Mouse (Mus musculus): ENCODE measurements at regions not wholly inside any gene's neighbourhood (a gene's known extent, or its start where the extent isn't known, plus 50 kb on each side); places are given as distances from the start of the nearest gene placed in this dataset.

DNA sequence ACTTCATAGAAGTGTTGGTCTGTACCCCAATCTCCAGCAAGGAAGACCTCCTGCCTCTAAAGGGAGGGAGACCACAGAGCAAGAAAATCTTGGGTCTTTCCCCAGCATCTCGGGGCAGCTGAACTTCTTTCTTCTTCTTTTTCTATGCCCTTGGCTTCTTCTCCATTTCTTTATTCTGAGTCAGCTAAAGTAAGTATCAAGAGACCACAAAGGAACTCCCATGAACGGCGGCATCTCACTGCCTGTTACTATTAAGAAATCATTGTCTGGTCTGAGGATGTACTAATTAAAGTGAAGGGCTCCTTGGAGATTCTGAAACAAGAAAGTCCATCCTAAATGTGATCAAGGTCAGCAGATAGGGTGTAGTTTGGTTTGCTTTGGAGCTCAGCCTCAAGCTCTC, 64.1 kb upstream of the Tbl1x start:
- no peak overlapping the region for H3K27ac ChIP-seq (replicated peaks; ENCODE audit: insufficient read depth, low read depth, low read length)
- H3K27me3 ChIP-seq (ENCODE audit: control insufficient read depth, insufficient read depth, low read length), result no peaks in the 10 kb centered on the region
- no peak overlapping the region for H3K9ac ChIP-seq (ENCODE audit: low read depth, low read length)
- no peaks in the 10 kb centered on the region for H3K79me2 ChIP-seq (ENCODE audit: control insufficient read depth, insufficient read depth, low read length)
- no peaks in the 10 kb centered on the region; the same call in 1 of the 2 replicates for H3K4me1 ChIP-seq (ENCODE audit: control insufficient read depth, insufficient read depth, low read length)
- TF ChIP-seq CTCF (IDR thresholded peaks at IDR 0.05; ENCODE audit: low read depth, low read length) (no peak), POLR2A (IDR thresholded peaks at IDR 0.05; ENCODE audit: extremely low read depth, insufficient read depth, low read length) (no peak)
- H3K36me3 ChIP-seq (ENCODE audit: control insufficient read depth, insufficient read depth, low read length), result no peaks in the 10 kb centered on the region
- DNase-seq (ENCODE audit: extremely low read depth, low read depth, low spot score), result no peak
- H3K4me3 ChIP-seq (ENCODE audit: insufficient read depth, low read depth, low read length), result no peak overlapping the region
- WGBS, result 79% methylated on average over 3 of the region's 3 CpGs

DNA sequence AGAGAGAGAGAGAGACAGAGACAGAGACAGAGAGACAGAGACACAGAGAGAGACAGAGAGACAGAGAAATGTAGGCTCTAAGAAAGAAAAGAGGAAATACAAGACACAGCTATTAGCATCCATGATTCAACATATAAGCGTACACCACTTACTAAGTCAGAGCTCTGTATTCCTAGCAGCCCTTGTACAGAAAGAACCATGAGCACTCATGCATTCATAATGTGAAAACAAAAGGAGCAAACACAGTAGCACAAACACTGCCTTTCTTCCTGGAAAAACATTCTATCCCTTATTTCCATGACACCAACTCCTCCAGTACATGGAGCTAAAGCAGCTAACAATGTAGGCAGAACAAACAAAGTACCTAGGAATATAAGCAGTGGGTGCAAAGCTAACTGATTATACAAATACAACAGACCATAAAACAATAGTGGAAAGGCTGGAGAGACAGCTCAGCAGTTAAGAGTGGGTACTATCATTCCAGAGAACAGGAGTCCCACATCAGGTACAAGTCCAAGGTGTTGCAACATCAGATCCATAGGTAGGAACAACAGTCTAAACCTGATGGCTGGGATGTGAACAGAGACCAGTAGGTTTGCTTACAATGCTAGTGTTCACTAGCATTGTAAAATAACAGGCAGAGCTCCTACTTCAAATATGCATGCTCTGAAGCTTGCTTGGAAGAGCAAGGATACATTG, 58.7 kb upstream of the Tbl1x start:
- no peak overlapping the region for H3K9ac ChIP-seq (ENCODE audit: low read depth, low read length)
- TF ChIP-seq POLR2A (IDR thresholded peaks at IDR 0.05; ENCODE audit: extremely low read depth, insufficient read depth, low read length) (no peak), CTCF (IDR thresholded peaks at IDR 0.05; ENCODE audit: low read depth, low read length) (no peak)

More for the DNA sequence above, 58.7 kb upstream of the Tbl1x start:
- Histone ChIP-seq H3K27me3 (ENCODE audit: control insufficient read depth, insufficient read depth, low read length) (no peaks in the 10 kb centered on the region), H3K27ac (replicated peaks; ENCODE audit: insufficient read depth, low read depth, low read length) (no peak overlapping the region), H3K36me3 (ENCODE audit: control insufficient read depth, insufficient read depth, low read length) (no peaks in the 10 kb centered on the region), H3K4me3 (ENCODE audit: insufficient read depth, low read depth, low read length) (no peak overlapping the region), H3K4me1 (ENCODE audit: control insufficient read depth, insufficient read depth, low read length) (no peaks in the 10 kb centered on the region; the same call in 1 of the 2 replicates), H3K79me2 (ENCODE audit: control insufficient read depth, insufficient read depth, low read length) (no peaks in the 10 kb centered on the region)
- no peak for DNase-seq (ENCODE audit: extremely low read depth, low read depth, low spot score)
- 100% methylated on average over 1 of the region's 1 CpGs for WGBS
